Mouse (Mus musculus) splenic B cell, adult 2 months (primary cell): ENCODE measurements around the gene Epm2aip1.
A peak's percentile ranks its signal among the peaks of the same experiment; 100 is the strongest.

Experiments
- DNase-seq: peaks from one replicate; pipeline ENCODE4 v3.0.0-alpha.2; 2011; ENCODE audit warnings: low read depth, low spot score
- H3K27me3 ChIP-seq: 2 replicates; pipeline ENCODE4 v1.6.1; 2012; ENCODE audit warnings: mild to moderate bottlenecking, low read length, moderate library complexity, mixed read lengths; ENCODE audit not compliant: control insufficient read depth, poor library complexity, insufficient read depth, severe bottlenecking
- H3K36me3 ChIP-seq: 2 replicates; pipeline ENCODE4 v1.6.1; 2012; ENCODE audit warnings: mild to moderate bottlenecking, low read length, moderate library complexity, mixed read lengths; ENCODE audit not compliant: control insufficient read depth, poor library complexity, insufficient read depth, severe bottlenecking

The Epm2aip1 gene

DNA sequence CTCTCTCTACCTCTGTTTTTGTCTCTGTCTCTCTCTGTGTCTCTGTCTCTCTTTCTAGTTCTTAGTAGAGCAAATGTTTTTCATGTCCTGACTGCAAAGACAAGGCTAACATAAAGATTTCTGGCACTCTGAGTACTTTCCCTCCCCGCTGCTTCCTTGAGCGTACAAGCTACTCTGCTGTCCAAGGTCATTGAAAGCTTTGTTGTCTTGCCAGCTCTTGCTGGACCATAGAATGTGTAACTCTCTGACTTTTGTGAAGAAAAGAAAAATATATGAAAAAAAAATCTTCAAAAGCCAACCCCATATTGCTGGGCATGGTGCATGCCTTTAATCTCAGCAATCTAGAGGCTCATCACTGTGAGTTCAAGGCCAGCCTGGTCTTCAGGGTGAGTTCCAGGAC is 26.9 kb downstream of the Epm2aip1 start:
- H3K27me3 ChIP-seq, result no peaks in the 10 kb centered on the region
- no peak for DNase-seq
- H3K36me3 ChIP-seq, result no peaks in the 10 kb centered on the region

DNA sequence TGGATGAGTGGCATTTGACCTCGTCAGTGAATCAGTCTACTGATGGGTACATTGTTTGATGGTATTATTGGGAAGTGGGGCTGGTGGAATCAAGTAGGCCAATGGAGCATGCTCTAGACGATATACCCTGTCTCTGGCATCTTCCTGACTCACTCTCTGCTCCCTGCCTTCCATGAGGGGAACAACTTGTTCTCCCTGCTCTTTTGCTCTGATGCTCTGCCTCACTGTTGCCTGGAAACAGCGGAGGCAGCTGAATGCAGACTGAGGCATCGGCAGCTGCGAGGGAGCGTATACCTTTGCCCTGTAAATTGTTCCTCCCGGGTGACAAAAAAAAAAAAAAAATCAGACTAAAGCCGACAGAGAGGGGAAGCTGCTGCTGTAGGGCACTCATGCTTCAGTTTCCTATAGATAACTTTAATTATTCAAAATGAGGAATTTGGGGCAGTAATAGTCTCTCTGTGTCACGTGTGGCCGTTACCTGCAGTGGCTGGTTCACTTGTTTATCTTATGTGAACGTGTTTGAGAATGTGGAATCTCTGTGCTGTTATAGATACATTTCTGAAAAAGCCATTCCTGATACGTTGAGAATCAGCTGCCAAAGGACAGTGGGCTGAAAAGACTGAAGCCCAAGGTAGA is 30.6 kb downstream of the Epm2aip1 start:
- Histone ChIP-seq H3K27me3 (no peaks in the 10 kb centered on the region), H3K36me3 (no peaks in the 10 kb centered on the region)
- DNase-seq, result no peak

DNA sequence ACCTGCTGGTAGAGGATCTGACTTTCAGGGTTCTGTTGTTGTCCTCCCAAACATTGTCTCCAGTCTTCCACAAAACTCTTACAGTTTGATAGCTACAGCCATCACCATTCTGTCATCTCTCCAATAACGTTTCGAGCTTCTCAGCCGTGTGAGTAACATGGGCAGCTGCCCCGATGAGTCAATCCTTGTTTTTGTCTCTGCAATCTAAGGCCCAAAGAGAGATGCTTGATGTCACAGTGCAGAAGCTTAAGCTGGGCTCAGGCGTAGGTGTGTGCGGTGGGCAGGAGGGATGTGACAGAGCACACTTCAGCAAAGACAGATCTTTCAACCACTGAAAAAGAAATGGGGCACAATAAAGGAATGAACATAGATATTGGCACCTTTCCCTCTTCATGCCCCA is 32.3 kb downstream of the Epm2aip1 start:
- H3K36me3 ChIP-seq, result no peaks in the 10 kb centered on the region
- no peaks in the 10 kb centered on the region for H3K27me3 ChIP-seq
- no peak for DNase-seq

DNA sequence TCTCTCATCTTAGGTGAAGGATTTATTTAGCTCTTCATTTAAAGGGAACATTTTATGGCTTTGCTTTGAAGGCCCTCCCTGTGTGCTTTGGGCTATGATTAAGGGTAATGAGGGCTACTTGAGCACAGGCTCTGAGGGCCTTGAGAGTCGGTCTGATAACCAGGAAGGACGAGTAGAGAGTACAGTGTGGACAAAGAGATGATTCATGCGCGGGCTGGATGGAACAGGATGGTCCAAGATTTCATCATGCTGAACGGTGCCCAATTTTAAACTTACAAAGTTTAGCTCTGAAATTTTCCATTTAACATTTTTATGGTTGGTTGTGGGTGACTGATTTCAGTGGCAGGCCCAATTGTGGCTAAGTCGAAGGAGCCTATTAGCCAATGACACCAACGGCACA is 34.4 kb downstream of the Epm2aip1 start:
- no peak for DNase-seq
- Histone ChIP-seq H3K27me3 (no peaks in the 10 kb centered on the region), H3K36me3 (no peaks in the 10 kb centered on the region)

DNA sequence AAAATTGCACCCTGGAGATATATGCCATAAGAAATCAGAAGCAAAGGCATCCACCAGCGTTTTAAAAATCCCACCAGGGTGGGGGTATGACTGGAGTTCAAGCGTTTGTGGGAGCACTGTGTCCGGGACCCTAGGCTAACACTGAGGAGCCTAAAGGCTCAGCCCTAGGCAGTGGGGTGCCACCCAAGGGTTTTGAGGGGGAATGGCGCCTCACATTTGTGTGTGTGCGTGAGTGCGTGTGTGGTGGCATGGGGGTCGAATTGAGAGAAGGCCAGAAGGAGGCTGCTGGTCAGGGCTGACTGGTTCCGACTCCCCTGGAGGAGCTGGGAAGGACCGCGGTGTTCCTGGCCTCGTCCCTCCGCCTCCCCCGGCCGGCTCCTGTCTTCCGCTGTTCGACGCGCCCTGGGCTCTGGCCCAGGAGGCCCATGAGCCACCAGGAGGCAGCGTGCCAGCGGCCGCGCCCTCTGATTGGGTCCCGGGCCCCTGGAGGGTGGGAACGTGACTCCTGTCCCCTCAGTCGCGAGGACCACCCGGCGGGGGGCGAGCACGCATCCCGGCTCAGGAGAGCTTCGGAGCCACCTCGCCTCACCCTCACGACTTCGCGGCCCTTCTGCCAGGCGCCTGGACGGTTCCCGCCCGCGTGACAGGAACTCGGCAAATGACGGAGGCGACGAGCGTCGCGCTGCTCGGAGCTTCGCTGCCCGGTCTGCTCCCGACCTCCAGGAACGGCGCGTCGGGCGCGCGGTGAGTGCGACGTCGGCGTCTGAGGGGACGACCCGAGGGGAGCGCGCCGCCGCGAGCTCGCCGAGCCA is 39.5 kb downstream of the Epm2aip1 start, which contains the start of gene Trank1:
Gene Trank1 (plus strand): TSS at position 709 of the 812 bp plus-strand sequence.
- Histone ChIP-seq H3K27me3 (peaks cover 5% of the 10 kb centered on the region; the same call in 1 of the 2 replicates), H3K36me3 (no peaks in the 10 kb centered on the region)
- no peak for DNase-seq

DNA sequence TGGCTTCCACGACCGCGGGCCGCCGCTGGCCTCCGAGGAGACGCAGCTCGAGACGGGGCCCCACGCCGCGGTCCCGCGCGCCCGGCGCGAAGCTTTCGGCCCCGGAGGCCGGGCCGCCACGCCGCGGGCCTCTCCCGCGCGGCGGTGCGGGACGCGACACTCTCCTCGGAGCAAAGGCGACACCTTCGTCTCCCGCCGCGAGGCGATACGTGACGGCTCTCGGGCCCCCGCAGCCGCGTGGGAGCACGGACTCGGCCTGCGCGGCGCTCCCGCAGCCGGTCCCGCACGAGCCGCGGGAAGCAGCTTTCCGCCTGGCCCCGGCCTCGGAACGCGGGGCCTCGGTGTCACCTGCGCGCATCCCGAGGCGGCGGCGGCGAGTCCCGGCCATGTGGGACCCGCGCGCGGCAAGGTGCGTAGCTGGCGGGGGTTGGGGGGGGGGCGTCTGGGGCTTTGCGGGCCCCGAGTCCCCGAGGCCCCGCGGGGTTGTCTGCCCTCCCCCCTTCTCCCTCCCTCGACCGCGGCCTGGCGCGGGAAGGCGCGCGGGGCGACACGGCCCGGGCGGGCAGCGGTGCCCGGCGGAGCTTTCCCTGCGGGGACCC is 40.2 kb downstream of the Epm2aip1 start:
- peaks cover 5% of the 10 kb centered on the region; the same call in 1 of the 2 replicates for H3K27me3 ChIP-seq
- no peak for DNase-seq
- no peaks in the 10 kb centered on the region for H3K36me3 ChIP-seq

DNA sequence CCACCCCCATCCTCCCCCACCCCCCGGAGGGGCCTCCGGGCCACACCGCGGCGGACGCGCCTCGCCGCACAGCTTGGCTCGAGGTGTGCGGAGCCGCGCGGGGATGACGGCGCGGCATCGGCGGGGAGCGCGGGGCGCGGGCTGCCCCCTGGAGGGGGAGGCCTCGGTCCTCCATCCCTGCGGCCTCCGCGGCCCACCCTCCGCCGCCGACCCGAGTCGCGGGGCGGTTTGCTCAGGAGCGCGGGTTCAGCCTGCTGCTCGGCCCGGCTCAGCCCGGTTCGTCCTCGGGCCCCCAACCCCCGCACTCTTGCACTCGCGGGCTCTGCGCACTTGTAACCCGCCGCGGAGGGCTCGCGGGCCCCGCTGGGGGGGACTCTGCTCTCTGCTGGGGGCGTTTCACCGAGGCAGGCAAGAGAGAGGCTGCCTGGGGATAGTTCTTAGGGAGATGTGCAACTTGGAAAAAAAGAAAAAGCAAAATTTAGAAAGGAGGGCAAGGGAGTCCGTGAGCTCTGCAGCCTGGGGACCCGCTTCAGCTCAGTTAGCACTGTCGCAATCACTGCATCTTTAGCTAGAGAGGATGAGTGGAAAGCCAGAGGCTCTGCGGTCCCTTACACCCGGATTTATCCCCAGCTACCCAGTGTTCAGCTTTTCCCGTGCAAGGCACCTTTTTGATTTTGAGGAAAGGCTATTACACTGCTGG is 40.9 kb downstream of the Epm2aip1 start:
- no peaks in the 10 kb centered on the region for H3K36me3 ChIP-seq
- H3K27me3 ChIP-seq, result peaks cover 5% of the 10 kb centered on the region; the same call in 1 of the 2 replicates
- no peak for DNase-seq

DNA sequence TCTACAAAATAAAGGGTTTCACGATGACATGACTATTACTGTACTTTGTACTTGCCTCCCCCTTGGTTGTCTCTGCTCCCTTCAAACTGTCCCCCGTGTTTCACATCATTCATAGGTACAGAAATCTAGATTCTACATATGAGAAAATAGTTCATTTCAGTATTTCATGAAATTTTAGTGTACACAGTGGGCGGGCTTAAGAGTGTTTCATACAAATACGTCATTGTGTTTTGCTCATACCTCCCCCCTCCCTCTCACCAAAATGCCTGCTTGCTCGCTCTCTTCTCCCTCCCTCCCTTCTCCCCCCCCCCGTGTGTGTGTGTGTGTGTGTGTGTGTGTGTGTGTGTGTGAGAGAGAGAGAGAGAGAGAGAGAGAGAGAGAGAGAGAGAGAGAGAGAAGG is 41.6 kb downstream of the Epm2aip1 start:
- no peak for DNase-seq
- H3K27me3 ChIP-seq, result peaks cover 5% of the 10 kb centered on the region; the same call in 1 of the 2 replicates

DNA sequence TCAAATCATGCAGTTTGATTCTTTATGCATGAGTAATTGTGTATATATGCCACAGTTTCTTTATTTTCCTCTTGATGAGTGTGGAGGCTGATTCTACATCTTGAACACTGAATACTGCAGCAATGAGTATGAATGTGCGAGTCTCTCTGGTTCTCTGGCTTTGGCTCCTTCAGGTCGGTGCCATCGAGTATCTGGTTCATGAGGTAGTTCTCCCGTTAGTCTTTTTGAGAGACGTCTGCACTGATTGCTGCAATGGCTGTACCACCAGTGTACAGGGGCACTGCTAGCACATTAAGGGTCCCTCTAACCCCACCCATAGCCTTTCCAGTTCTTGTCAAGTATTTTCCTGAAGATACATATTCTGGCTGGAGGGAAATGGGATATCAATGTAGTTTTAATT is 42.1 kb downstream of the Epm2aip1 start:
- DNase-seq, result no peak
- no peaks in the 10 kb centered on the region for H3K36me3 ChIP-seq
- H3K27me3 ChIP-seq, result peaks cover 5% of the 10 kb centered on the region; the same call in 1 of the 2 replicates

More for the DNA sequence above, 41.6 kb downstream of the Epm2aip1 start:
- H3K36me3 ChIP-seq, result no peaks in the 10 kb centered on the region

DNA sequence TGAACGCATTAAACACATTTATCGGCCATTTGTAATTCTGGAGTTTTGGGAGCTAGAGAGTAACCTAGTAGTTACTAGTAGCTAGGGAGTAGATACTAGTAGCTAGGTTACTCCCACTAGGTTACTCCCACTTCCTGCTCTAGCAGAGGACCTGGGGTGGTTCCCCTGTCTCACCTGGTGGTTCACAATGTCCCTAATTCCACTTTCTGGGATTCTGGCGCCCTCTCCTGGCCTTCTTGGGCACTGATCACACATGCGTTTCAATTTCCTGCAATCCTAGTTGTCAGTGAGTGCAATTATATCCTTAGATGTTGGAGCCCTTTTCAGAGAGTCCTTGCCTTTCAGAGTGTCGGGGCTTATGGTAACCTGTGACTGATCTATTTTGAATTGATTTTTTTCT is 42.5 kb downstream of the Epm2aip1 start:
- DNase-seq, result peak; percentile 45

DNA sequence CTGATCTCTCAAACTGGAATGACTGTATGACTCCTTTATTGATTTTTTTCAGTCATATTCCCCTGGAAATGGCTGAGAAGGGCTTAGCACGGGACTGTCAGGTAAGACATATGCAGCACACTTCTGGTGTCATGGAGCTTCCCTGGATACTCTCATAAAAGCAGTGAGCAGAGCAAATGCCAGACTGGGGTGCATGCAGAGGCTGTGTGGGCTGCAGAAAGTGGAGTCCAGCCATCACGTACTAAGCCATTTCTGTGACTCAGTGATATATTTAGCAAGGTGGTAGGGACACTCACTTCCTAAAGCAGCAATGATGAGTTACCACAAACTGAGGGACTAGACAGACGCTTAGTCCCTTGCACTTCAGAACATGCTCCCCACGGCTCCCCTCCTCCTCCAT is 49.2 kb downstream of the Epm2aip1 start:
- DNase-seq, result no peak
- Histone ChIP-seq H3K27me3 (no peaks in the 10 kb centered on the region), H3K36me3 (no peaks in the 10 kb centered on the region)

More for the DNA sequence above, 42.5 kb downstream of the Epm2aip1 start:
- Histone ChIP-seq H3K27me3 (peaks cover 5% of the 10 kb centered on the region; the same call in 1 of the 2 replicates), H3K36me3 (no peaks in the 10 kb centered on the region)

DNA sequence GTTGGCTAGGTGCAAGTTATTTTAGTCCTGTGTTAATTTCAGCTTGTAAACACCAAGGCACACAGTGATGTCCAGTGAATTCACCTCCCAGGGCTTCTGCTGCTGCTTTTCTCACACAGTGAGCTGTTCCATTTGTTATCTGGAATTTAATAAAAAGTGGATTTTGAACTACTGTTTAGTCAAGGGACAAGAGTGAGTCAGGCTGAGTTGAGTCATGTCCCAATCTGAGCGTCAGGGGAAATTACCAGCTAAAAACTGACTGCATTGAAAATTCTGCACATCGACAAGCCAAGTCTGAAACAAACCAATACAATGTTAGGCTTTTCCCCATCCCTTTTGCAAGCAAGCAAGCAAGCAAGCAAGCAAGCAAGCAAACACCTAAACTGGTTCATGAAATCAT is 53.2 kb downstream of the Epm2aip1 start:
- DNase-seq, result no peak
- Histone ChIP-seq H3K27me3 (no peaks in the 10 kb centered on the region), H3K36me3 (no peaks in the 10 kb centered on the region)
